8 mouse cellular contexts compared by ENCODE assay signal in genomic region chr12:54313211-54313845, GRCm38 (mm10).
DNase-seq lines count a peak whose midpoint lies in the region; ATAC-seq and TF ChIP-seq lines count a peak whose summit lies in the region.

No protein-coding gene starts in this region.

- H3K27me3 ChIP-seq in hindbrain, postnatal 0 days (ENCODE audit: insufficient read depth, low read length), result peaks cover 3% of the 10 kb centered on the region; the same call in 1 of the 2 replicates

- ATAC-seq in common myeloid progenitor, adult 5-6 weeks (replicated peaks; ENCODE audit: low read depth, poor library complexity, severe bottlenecking), result peak; percentile 87
- ATAC-seq in hindbrain, postnatal 0 days, result peak; percentile 80; the same call in 1 of the 2 replicates

- DNase-seq in WW6 (ENCODE audit: low read depth, low spot score), result peak; percentile 36
- DNase-seq in gastrocnemius, postnatal 10 days, result peak; percentile 54
- DNase-seq in hindbrain, postnatal 0 days (ENCODE audit: low spot score), result peak; percentile 33
- peak; percentile 46 for DNase-seq in left cerebral cortex, postnatal 4 days
- DNase-seq in mesoderm, embryonic 11.5 days (ENCODE audit: low read depth, low spot score), result peak; percentile 54
- peak; percentile 28 for DNase-seq in right cerebral cortex, postnatal 4 days
- no peak for DNase-seq in adipocyte (ENCODE audit: low spot score)

- intact Hi-C loops in left cerebral cortex, postnatal 4 days (cut with DNase I), result no loop called here

- H3K9ac ChIP-seq in hindbrain, postnatal 0 days (replicated peaks; ENCODE audit: low read length), result peak overlapping the region; percentile 33

- peaks cover 6% of the 10 kb centered on the region for H3K4me1 ChIP-seq in hindbrain, postnatal 0 days (ENCODE audit: insufficient read depth, low read length)

- TF ChIP-seq CTCF in hindbrain, postnatal 0 days (IDR thresholded peaks at IDR 0.05; ENCODE audit: low read depth), result no peak

- H3K4me2 ChIP-seq in hindbrain, postnatal 0 days (ENCODE audit: low read depth, low read length), result peak overlapping the region; percentile 72

- no peak overlapping the region for H3K27ac ChIP-seq in hindbrain, postnatal 0 days

- no peaks in the 10 kb centered on the region for H3K36me3 ChIP-seq in hindbrain, postnatal 0 days (ENCODE audit: insufficient read depth, low read length)

- no peaks in the 10 kb centered on the region for H3K9me3 ChIP-seq in hindbrain, postnatal 0 days (ENCODE audit: low read length)

- 1% methylated on average over 20 of the region's 20 CpGs for WGBS in hindbrain, postnatal 0 days

- H3K4me3 ChIP-seq in hindbrain, postnatal 0 days (ENCODE audit: low read length), result peak overlapping the region; percentile 34
